Mouse (Mus musculus): ENCODE measurements around the gene Avpr2.

GRCm38 (mm10) chrX:73942294-73942693, 50.4 kb downstream of the Avpr2 start:
- TF ChIP-seq POLR2A (IDR thresholded peaks at IDR 0.05; ENCODE audit: low read depth, low read length) (no peak), CTCF (conservative IDR thresholded peaks at IDR 0.05; ENCODE audit: insufficient read depth, insufficient read length, low read depth, low read length) (no peak)

Measured in kidney, adult 2 months (tissue).